In the genomic region with DNA sequence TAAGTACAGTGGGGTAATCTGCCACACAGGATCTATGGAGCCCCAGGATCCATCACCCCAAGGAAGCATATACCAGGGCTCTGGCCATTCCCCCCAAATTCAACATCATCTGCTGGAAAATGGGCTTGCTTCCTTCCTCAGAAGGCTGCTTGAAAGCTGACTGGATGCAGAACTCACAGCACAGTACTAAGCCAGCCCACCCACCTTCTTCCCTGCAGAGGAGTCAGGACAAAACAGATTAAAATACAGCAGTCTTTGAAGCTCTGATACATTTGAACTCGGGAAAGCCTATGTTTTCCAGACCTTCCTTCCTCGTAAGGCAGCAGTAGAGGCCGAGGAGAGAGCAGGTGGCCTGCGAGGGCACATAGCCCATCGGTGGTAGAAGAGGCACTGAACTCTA, we compare ENCODE assay signal across 15 mouse cellular contexts.
"Had no signal": no experiment of that assay in that cellular context is flagged by ENCODE, and none has a peak within 500 bp of the region (broad histone marks: within the 10 kb centered on the region; RNA-seq: fewer than 3 reads in every experiment).

No protein-coding gene starts in this region.

- ATAC-seq: lung, postnatal 0 days had no signal

- H3K36me3 ChIP-seq: liver, embryonic 15.5 days; midbrain, embryonic 10.5 days; neural tube, embryonic 15.5 days had no signal

- DNase-seq: kidney, adult 18-20 months; kidney, postnatal 25 days; lung, adult 2 months; lung, postnatal 4 days; midbrain, embryonic 14.5 days; right cerebral cortex, postnatal 4 days; thymus, adult 18-20 months; thymus, postnatal 36 days had no signal

- H3K9ac ChIP-seq: liver, embryonic 15.5 days; neural tube, embryonic 15.5 days had no signal

- H3K4me1 ChIP-seq: liver, embryonic 15.5 days; neural tube, embryonic 15.5 days had no signal

- H3K27ac ChIP-seq: left cerebral cortex, adult 2 months; liver, embryonic 15.5 days; midbrain, embryonic 10.5 days; neural tube, embryonic 15.5 days had no signal

- H3K9me3 ChIP-seq: liver, embryonic 15.5 days; midbrain, embryonic 10.5 days; neural tube, embryonic 15.5 days had no signal

- H3K4me2 ChIP-seq: liver, embryonic 11.5 days; liver, embryonic 15.5 days; neural tube, embryonic 15.5 days had no signal

- H3K4me3 ChIP-seq: left cerebral cortex, adult 2 months; liver, embryonic 15.5 days; midbrain, embryonic 10.5 days; myocyte; neural tube, embryonic 15.5 days had no signal
